Mouse (Mus musculus): ENCODE data around the gene Chn2. TPM values are rescaled to one million over a fixed set of nuclear protein-coding genes. Genes with fewer than 3 reads are reported as not detected.

Chn2 gene
- polyA plus RNA-seq, 1 experiment = 8.5 TPM

DNA sequence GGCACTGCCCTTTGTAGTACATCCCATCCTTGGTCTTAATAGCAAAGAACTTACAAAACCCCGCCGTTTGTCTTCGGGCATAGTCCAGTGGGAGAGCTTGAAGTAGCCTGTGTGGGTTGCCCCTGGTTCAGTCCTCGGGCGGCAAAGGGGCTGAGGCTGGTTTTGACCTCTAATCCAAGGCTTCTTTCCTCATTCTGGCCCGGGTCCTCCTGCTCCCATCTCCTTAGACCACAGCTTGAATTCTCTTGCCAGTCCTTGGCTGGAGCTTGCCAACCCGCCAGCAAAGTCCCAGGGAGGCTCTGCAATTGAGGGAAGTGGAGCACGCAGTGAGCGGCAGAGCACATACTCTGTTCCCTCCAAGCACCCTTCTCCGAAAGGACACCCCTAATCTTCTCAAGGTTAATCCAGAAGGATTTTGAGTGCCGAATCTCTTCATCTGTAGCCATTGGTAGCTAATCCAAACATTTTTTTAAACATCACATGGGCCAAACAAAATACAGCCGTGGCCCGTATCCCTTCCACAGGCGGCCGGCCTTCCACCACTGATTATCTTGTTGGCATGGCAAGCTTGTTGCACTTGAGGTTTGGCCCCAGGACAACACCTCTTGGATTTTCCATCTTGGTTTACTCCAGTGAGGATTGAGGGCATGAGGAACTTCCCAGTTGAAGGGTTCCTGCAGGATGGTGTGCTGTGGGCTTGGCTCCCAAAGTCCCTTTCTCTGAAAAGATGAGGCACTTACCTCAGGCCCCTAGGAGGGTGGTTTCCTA is 41.3 kb downstream of the Chn2 start:
- H3K4me1 ChIP-seq (ENCODE audit: control insufficient read depth, insufficient read depth, low read length) = no peaks in the 10 kb centered on the region; the same call in 1 of the 2 replicates
- TF ChIP-seq POLR2A (IDR thresholded peaks at IDR 0.05; ENCODE audit: borderline replicate concordance, extremely low read depth, low read depth, low read length) (no peak), CTCF (IDR thresholded peaks at IDR 0.05; ENCODE audit: insufficient read depth, low read length) (no peak)
- WGBS = 84% methylated on average over 15 of the region's 15 CpGs
- no peak for DNase-seq
- no peak overlapping the region for H3K4me3 ChIP-seq (replicated peaks; ENCODE audit: extremely low read depth, low read depth, low read length)

DNA sequence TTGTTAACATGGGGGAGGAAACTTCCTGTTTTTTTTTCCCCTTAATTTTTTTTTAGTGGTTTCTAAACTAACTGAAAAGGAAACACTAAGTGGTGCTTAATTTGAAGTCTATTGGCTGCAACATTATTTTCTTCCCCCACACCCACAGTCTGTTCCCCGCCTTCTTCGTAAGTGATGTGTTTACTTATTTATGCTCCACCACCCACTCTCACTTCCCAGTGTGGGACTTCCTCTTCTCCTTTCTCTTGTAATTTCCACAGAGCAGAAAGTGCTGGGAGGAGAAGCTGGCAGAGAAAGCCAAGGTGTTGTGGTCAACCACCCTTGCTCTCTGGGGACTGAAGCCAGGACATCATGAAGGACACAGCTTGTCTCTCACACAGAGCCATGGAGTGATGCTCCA is 43.2 kb downstream of the Chn2 start:
- no peak for DNase-seq
- Histone ChIP-seq H3K4me3 (replicated peaks; ENCODE audit: extremely low read depth, low read depth, low read length) (no peak overlapping the region), H3K4me1 (ENCODE audit: control insufficient read depth, insufficient read depth, low read length) (no peaks in the 10 kb centered on the region; the same call in 1 of the 2 replicates)
- TF ChIP-seq CTCF (IDR thresholded peaks at IDR 0.05; ENCODE audit: insufficient read depth, low read length) (no peak), POLR2A (IDR thresholded peaks at IDR 0.05; ENCODE audit: borderline replicate concordance, extremely low read depth, low read depth, low read length) (no peak)
- WGBS = 43% methylated on average over 2 of the region's 2 CpGs

- 93% methylated on average over 6 of the region's 6 CpGs for WGBS
- TF ChIP-seq CTCF (IDR thresholded peaks at IDR 0.05; ENCODE audit: insufficient read depth, low read length) (no peak), POLR2A (IDR thresholded peaks at IDR 0.05; ENCODE audit: borderline replicate concordance, extremely low read depth, low read depth, low read length) (no peak)
- DNase-seq = no peak
- H3K4me1 ChIP-seq (ENCODE audit: control insufficient read depth, insufficient read depth, low read length) = no peaks in the 10 kb centered on the region; the same call in 1 of the 2 replicates
- no peak overlapping the region for H3K4me3 ChIP-seq (replicated peaks; ENCODE audit: extremely low read depth, low read depth, low read length)
These were observed 44.7 kb downstream of the Chn2 start for GRCm38 (mm10) chr6:54084046-54084445.

- TF ChIP-seq CTCF (IDR thresholded peaks at IDR 0.05; ENCODE audit: insufficient read depth, low read length) (no peak), POLR2A (IDR thresholded peaks at IDR 0.05; ENCODE audit: borderline replicate concordance, extremely low read depth, low read depth, low read length) (no peak)
- DNase-seq = no peak
- Histone ChIP-seq H3K4me3 (replicated peaks; ENCODE audit: extremely low read depth, low read depth, low read length) (no peak overlapping the region), H3K4me1 (ENCODE audit: control insufficient read depth, insufficient read depth, low read length) (no peaks in the 10 kb centered on the region; the same call in 1 of the 2 replicates)
- WGBS = 64% methylated on average over 9 of the region's 9 CpGs
These were observed 45.7 kb downstream of the Chn2 start for GRCm38 (mm10) chr6:54085009-54085408.

- no peak for TF ChIP-seq POLR2A (IDR thresholded peaks at IDR 0.05; ENCODE audit: borderline replicate concordance, extremely low read depth, low read depth, low read length)
- TF ChIP-seq CTCF (IDR thresholded peaks at IDR 0.05; ENCODE audit: insufficient read depth, low read length) = no peak
- no peak for DNase-seq
These were observed 48.8 kb downstream of the Chn2 start for GRCm38 (mm10) chr6:54088168-54088567.

DNA sequence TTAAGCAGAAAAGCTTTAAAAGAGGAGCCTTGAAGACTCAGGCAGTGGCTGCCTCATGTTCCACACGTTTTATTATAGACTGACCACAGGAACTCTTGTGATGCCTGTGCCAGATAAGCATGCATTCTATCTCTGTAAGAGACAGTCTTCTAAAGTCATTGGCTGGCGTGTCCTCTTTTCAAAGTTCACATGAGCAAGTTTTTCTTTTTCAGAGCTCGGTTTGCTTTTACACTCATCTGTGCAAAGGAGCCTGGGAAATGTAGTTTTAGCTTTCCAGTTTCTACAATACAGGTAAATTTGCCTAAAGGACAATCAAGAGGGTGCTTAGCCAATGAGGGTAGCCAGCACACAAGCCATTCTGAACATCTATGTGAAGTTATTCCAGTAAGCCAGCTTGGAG is 51.5 kb downstream of the Chn2 start:
- WGBS = 61% methylated on average over 3 of the region's 3 CpGs
- no peak for DNase-seq
- TF ChIP-seq CTCF (IDR thresholded peaks at IDR 0.05; ENCODE audit: insufficient read depth, low read length) = no peak
- no peak for TF ChIP-seq POLR2A (IDR thresholded peaks at IDR 0.05; ENCODE audit: borderline replicate concordance, extremely low read depth, low read depth, low read length)
- Histone ChIP-seq H3K4me3 (replicated peaks; ENCODE audit: extremely low read depth, low read depth, low read length) (no peak overlapping the region), H3K4me1 (ENCODE audit: control insufficient read depth, insufficient read depth, low read length) (no peaks in the 10 kb centered on the region)

More at GRCm38 (mm10) chr6:54088168-54088567, 48.8 kb downstream of the Chn2 start:
- 55% methylated on average over 4 of the region's 4 CpGs for WGBS
- Histone ChIP-seq H3K4me3 (replicated peaks; ENCODE audit: extremely low read depth, low read depth, low read length) (no peak overlapping the region), H3K4me1 (ENCODE audit: control insufficient read depth, insufficient read depth, low read length) (no peaks in the 10 kb centered on the region)

- TF ChIP-seq CTCF (IDR thresholded peaks at IDR 0.05; ENCODE audit: insufficient read depth, low read length) (no peak), POLR2A (IDR thresholded peaks at IDR 0.05; ENCODE audit: borderline replicate concordance, extremely low read depth, low read depth, low read length) (no peak)
- WGBS = 86% methylated on average over 3 of the region's 3 CpGs
- H3K4me1 ChIP-seq (ENCODE audit: control insufficient read depth, insufficient read depth, low read length) = no peaks in the 10 kb centered on the region
- H3K4me3 ChIP-seq (replicated peaks; ENCODE audit: extremely low read depth, low read depth, low read length) = no peak overlapping the region
- no peak for DNase-seq
These were observed 53.6 kb downstream of the Chn2 start for GRCm38 (mm10) chr6:54092920-54093319.

- no peak for DNase-seq
- TF ChIP-seq POLR2A (IDR thresholded peaks at IDR 0.05; ENCODE audit: borderline replicate concordance, extremely low read depth, low read depth, low read length) (no peak), CTCF (IDR thresholded peaks at IDR 0.05; ENCODE audit: insufficient read depth, low read length) (no peak)
- 65% methylated on average over 6 of the region's 6 CpGs for WGBS
- Histone ChIP-seq H3K4me3 (replicated peaks; ENCODE audit: extremely low read depth, low read depth, low read length) (no peak overlapping the region), H3K4me1 (ENCODE audit: control insufficient read depth, insufficient read depth, low read length) (no peaks in the 10 kb centered on the region)
These were observed 56.9 kb downstream of the Chn2 start for GRCm38 (mm10) chr6:54096147-54096761.

DNA sequence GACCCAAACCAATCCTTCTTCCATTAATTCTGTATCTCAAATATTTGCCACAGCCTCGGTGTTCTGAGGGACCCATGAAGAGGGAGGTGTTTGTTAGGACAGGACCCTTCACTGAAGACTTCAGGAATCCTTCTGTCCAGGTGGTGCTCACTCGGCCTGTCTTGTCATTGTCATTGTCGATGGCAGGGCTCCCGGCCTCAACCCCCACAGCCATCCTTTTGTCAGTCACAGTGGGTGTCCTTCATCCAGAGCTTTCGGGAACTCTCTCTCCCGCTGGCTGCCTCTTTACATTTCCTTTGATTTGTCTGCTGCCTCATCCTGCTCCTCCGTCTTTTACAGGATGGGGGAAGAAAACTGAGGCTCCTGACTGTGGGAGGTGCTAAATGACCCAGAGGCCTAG is 57.5 kb downstream of the Chn2 start:
- DNase-seq = no peak
- WGBS = 73% methylated on average over 7 of the region's 7 CpGs
- Histone ChIP-seq H3K4me1 (ENCODE audit: control insufficient read depth, insufficient read depth, low read length) (no peaks in the 10 kb centered on the region), H3K4me3 (replicated peaks; ENCODE audit: extremely low read depth, low read depth, low read length) (no peak overlapping the region)
- TF ChIP-seq CTCF (IDR thresholded peaks at IDR 0.05; ENCODE audit: insufficient read depth, low read length) (no peak), POLR2A (IDR thresholded peaks at IDR 0.05; ENCODE audit: borderline replicate concordance, extremely low read depth, low read depth, low read length) (no peak)

GRCm38 (mm10) chr6:54098339-54098738 is 59.0 kb downstream of the Chn2 start:
- Histone ChIP-seq H3K4me3 (replicated peaks; ENCODE audit: extremely low read depth, low read depth, low read length) (no peak overlapping the region), H3K4me1 (ENCODE audit: control insufficient read depth, insufficient read depth, low read length) (no peaks in the 10 kb centered on the region)
- TF ChIP-seq POLR2A (IDR thresholded peaks at IDR 0.05; ENCODE audit: borderline replicate concordance, extremely low read depth, low read depth, low read length) (no peak), CTCF (IDR thresholded peaks at IDR 0.05; ENCODE audit: insufficient read depth, low read length) (no peak)
- no peak for DNase-seq
- 94% methylated on average over 6 of the region's 6 CpGs for whole genome bisulfite sequencing

Data from lung, adult 2 months (tissue).